Mouse (Mus musculus) inflammation-experienced regulatory T-cells, adult 6 months (primary cell): ENCODE results near the gene AW011738. TPM values are rescaled to one million over a fixed set of nuclear protein-coding genes. Genes with fewer than 3 reads are reported as not detected.

Experiments
- ATAC-seq: one replicate; pipeline ENCODE4 v1.8.0; 2017
- polyA plus RNA-seq, 3 experiments: library from polyadenylated mRNA; unstranded; fragments of 100-300 nt; shearing (Covaris generic); gene quantifications; one replicate each; pipeline ENCODE4 v1.2.1; 2017

The AW011738 gene
- polyA plus RNA-seq: 1 to 10 TPM; 2.9 to 5.3 (median 3.2) TPM

- ATAC-seq: peak; percentile 84
Measured at GRCm38 (mm10) chr4:156203001-156203412, at the start of gene AW011738. TSS of gene AW011738 (plus strand) at chr4:156203304.

GRCm38 (mm10) chr4:156154771-156155170 is 48.3 kb upstream of the AW011738 start:
- no peak for ATAC-seq

- ATAC-seq: no peak
Measured at GRCm38 (mm10) chr4:156166477-156166876, 36.6 kb upstream of the AW011738 start.

- no peak for ATAC-seq
Measured at GRCm38 (mm10) chr4:156168611-156169010, 34.5 kb upstream of the AW011738 start.

GRCm38 (mm10) chr4:156169129-156169528 is 34.0 kb upstream of the AW011738 start:
- no peak for ATAC-seq

- no peak for ATAC-seq
Measured at GRCm38 (mm10) chr4:156171828-156172227, 31.3 kb upstream of the AW011738 start.

- ATAC-seq: no peak
Measured at GRCm38 (mm10) chr4:156177630-156178029, 25.5 kb upstream of the AW011738 start.

- ATAC-seq: no peak
Measured at GRCm38 (mm10) chr4:156183747-156184146, 19.4 kb upstream of the AW011738 start.

- ATAC-seq: no peak
Measured at GRCm38 (mm10) chr4:156184291-156184954, 18.7 kb upstream of the AW011738 start.

- no peak for ATAC-seq
Measured at GRCm38 (mm10) chr4:156185456-156185949, 17.6 kb upstream of the AW011738 start.

GRCm38 (mm10) chr4:156185950-156186850 is 16.9 kb upstream of the AW011738 start:
- ATAC-seq: no peak

- no peak for ATAC-seq
Measured at GRCm38 (mm10) chr4:156188162-156188810, 14.8 kb upstream of the AW011738 start.

- ATAC-seq: no peak
Measured at GRCm38 (mm10) chr4:156188811-156189323, 14.2 kb upstream of the AW011738 start.

- no peak for ATAC-seq
Measured at GRCm38 (mm10) chr4:156192421-156193199, 10.5 kb upstream of the AW011738 start.

GRCm38 (mm10) chr4:156193200-156193590 is 9.9 kb upstream of the AW011738 start:
- no peak for ATAC-seq

- no peak for ATAC-seq
Measured at GRCm38 (mm10) chr4:156193906-156194305, 9.2 kb upstream of the AW011738 start.

GRCm38 (mm10) chr4:156194346-156194745 is 8.8 kb upstream of the AW011738 start:
- ATAC-seq: no peak

GRCm38 (mm10) chr4:156195927-156196870 is 6.9 kb upstream of the AW011738 start:
- ATAC-seq: no peak

- peak; percentile 14 for ATAC-seq
Measured at GRCm38 (mm10) chr4:156197131-156197828, 5.8 kb upstream of the AW011738 start, which contains the start of gene Agrn. TSS of gene Agrn (minus strand) at chr4:156197488.

GRCm38 (mm10) chr4:156197829-156198205 is 5.3 kb upstream of the AW011738 start:
- ATAC-seq: no peak
